Mouse (Mus musculus) ES-E14 (cell line): Measurements from ENCODE around the gene Ecsit.

Source experiments
- HCFC1 ChIP-seq: IDR thresholded peaks from 2 replicates; pipeline ENCODE4 v1.6.1; 2012; ENCODE audit warnings: low read length, inconsistent platforms, borderline replicate concordance; ENCODE audit not compliant: insufficient read depth
- ZC3H11A ChIP-seq: IDR thresholded peaks from 2 replicates; pipeline ENCODE4 v1.6.1; 2012; ENCODE audit warnings: low read depth, mild to moderate bottlenecking, inconsistent platforms, low read length, borderline replicate concordance

DNA sequence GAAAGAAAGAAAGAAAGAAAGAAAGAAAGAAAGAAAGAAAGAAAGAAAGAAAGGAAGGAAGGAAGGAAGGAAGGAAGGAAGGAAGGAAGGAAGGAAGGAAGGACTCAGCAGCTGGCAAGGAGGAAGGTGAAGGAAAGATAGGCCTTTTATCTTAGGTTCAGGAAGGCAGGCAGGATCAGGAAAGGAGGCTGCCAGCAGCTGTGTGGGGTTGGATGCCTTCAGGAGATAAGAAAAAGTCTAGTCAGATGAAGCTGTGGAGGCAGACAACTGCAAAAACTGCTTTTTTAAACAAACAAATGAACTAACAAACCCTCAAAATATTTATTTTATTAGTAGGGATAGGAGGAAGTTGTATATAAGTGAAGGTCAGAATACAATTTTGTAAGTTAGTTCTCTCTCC is 36.3 kb upstream of the Ecsit start:
- TF ChIP-seq ZC3H11A (no peak), HCFC1 (no peak)
